Mouse (Mus musculus) cerebellum, adult 2 months (tissue): Measurements from ENCODE around the gene Zdhhc12.
"Not testable (repeated sequence)": the region's sequence is repeated elsewhere in the genome, so short reads cannot be mapped to it uniquely, and the experiment has no call there.

ENCODE experiments used
- CTCF ChIP-seq: fragments of 200-500 bp; IDR thresholded peaks from 2 replicates; pipeline ENCODE4 v1.5.1; 2011; ENCODE audit warnings: low read depth, mild to moderate bottlenecking, control low read depth, low read length, moderate library complexity, borderline replicate concordance; ENCODE audit not compliant: insufficient read depth
- POLR2A ChIP-seq: fragments of 200-500 bp; IDR thresholded peaks from 2 replicates; pipeline ENCODE4 v1.6.1; 2011; ENCODE audit warnings: low read length, control low read depth, borderline replicate concordance; ENCODE audit not compliant: insufficient read depth

GRCm38 (mm10) chr2:30055310-30055709 lies 38.1 kb downstream of the Zdhhc12 start:
- not testable (repeated sequence) for TF ChIP-seq POLR2A, CTCF
